Mouse (Mus musculus): ENCODE results near the gene Fgfr2.
"Not testable (repeated sequence)": the region's sequence is repeated elsewhere in the genome, so short reads cannot be mapped to it uniquely, and the experiment has no call there.

Gene Fgfr2

DNA sequence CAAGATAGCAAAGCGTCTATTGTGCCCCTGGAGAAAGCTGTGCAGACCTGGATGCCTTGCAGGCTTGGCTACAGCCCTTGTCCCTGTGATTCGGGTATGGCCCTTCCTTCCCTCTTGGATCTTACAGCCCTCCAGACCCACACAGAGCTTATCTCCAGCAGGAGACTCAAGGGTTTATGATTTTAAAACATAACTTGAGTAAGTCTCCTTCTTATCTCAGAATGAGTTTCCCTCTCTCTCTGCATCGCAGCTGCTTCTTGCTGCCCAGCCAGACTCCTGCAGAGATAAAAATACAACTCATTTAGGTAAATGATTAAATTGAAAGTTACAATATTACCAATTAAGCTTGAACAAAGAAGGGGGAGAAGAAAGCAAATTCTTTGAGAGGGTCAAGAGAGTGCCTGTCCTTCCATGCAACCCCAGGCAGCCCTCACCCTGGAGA lies 2988.2 kb downstream of the Fgfr2 start:
- DNase-seq (ENCODE audit: low read depth) = no peak

DNA sequence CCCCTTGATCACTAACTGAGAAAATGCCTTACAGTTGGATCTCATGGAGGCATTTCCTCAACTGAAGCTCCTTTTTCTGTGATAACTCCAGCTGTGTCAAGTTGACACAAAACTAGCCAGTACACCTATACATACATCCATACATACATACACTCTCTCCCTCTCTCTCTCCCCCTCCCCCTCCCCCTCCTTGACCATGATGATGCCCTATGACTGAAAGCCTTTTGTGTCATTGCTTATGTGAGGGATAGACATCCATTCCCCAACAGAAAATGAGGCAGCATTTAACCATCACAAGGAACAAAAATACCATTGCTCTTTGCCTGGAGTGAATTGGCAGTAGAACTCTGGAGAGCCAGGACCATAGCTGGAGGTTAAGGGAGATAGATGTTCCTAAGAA lies 2988.7 kb downstream of the Fgfr2 start:
- DNase-seq (ENCODE audit: low read depth) = not testable (repeated sequence)

DNA sequence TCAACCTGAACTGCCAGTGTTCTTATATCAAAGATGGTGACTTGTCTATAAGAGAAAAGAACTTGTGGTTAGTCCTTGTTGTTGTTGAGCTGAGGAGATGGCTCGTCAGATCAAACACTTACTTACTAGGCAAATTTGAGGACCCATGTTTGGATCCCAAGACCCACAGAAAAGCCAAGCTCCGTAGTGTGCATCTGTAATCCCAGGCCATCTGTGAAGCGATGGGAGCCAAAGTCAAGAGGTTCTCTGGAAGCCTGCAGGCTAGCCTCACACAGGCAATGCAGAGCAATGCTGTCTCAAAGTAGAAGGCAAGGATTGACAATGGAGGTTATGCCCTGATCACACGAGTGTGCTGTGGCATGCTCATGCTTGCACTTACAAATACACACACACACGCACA lies 2992.9 kb downstream of the Fgfr2 start:
- no peak for DNase-seq (ENCODE audit: low read depth)

DNA sequence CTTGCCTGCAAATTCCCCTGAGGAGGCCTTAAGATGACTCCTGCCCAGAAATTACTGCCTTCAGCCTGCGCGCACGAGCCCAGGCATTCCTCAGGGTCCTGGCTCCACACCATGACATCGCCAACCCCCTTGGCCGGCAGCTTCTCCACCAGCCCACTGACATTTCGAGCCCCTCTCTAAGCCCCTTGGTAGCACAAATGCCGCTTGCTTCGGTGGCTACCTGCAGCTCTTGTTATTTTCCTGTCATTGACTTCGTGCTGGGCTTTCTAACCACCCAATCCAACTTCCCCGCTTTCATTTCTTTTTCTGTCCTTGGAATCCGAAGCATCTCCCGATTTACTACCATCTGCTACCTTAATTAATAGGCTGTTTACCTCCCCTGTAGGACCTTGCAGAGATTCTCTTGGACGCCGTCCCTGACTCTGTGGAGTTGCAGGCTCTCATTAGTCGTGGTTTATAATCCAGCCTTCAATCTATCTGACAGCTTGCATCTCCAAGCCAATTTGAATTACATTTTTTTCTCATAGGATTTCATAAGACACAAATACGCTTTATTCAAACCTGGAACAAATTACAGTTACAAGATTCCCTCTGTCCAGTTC lies 2993.7 kb downstream of the Fgfr2 start:
- no peak for DNase-seq (ENCODE audit: low read depth)

DNA sequence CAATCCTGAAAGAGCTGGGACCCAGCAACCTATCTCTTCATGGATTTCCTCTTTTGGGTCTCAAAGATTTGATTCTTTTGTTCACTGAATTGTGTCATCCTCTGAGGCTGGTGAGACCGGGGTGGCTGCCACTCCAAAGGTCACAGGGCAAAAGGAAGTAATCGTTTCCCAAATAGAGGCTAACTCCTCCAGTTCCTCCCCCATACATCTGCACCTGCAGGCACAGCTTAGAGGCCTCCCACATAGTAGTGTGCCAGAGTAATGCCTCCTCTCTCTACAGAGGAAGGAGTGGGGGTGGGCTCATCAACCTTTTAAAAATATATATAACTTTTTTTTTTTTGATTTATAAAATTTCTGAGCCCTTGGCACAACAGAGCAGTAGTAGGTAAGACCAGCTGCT lies 3001.6 kb downstream of the Fgfr2 start:
- DNase-seq (ENCODE audit: low read depth) = no peak

DNA sequence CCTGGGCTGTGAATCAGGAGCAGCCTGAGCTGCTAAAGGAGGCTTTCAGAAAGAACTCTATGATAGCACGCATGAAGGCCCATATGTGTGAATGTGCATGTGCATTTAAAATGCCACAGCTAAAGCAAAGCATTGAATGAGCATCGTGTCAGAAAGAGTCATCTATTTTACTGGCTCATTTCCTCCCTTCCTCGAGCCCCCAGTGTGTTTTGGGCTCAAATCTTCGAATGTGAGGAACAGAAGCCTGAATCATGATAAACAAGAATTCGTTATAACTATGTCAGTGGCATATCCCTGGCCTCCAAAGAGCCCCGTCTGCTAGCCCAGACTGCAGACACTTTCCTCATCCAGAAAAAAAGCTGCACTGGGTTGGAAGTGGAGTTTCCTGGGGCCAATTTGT lies 3003.7 kb downstream of the Fgfr2 start:
- no peak for DNase-seq (ENCODE audit: low read depth)

DNA sequence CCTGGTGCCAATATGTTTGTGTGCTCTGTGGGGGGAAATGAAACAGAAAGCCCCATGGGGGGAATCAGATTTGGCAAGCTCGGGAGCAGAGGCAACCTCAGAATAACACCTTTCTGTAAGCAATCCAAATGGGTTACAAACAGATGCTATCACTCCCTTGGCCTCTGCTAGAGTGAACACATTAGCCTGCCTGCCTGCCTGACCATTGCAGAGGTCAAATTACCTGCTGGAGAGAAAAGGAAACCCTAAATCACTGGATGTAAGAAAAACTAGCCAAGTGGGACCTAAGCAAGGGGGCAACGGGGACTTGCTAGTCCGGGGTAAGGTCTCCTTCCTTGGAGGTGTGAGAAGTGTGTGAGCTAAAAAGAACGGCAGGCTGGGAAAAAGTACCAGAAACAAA lies 3004.4 kb downstream of the Fgfr2 start:
- DNase-seq (ENCODE audit: low read depth) = no peak

GRCm38 (mm10) chr7:130117466-130118123 lies 3005.6 kb downstream of the Fgfr2 start:
- no peak for DNase-seq (ENCODE audit: low read depth)

- DNase-seq (ENCODE audit: low read depth) = no peak
Observed at GRCm38 (mm10) chr7:130114436-130114835, 3008.7 kb downstream of the Fgfr2 start.

Measured in fibroblast of lung, adult 2 months (primary cell).